Mouse (Mus musculus) brain, adult 2 months (tissue): Measurements from ENCODE around the gene Supv3l1.
"Not testable (repeated sequence)": the region's sequence is repeated elsewhere in the genome, so short reads cannot be mapped to it uniquely, and the experiment has no call there.

ENCODE experiments used
- DNase-seq: peaks from one replicate; pipeline ENCODE4 v3.0.0; 2011; ENCODE audit warnings: low read depth, low spot score

Gene Supv3l1

GRCm38 (mm10) chr10:62449364-62450279 lies at the start of gene Supv3l1, which contains the start of gene 4930507D05Rik:
Supv3l1 (minus strand) TSS chr10:62449738.
4930507D05Rik (plus strand) TSS chr10:62449489.
- peak; percentile 97 for DNase-seq

- not testable (repeated sequence) for DNase-seq
Measured at GRCm38 (mm10) chr10:62491681-62492080, 42.1 kb upstream of the Supv3l1 start.

GRCm38 (mm10) chr10:62488266-62488665 lies 38.7 kb upstream of the Supv3l1 start:
- peak; percentile 85 for DNase-seq

- peak; percentile 99 for DNase-seq
Measured at GRCm38 (mm10) chr10:62486618-62487415, 37.3 kb upstream of the Supv3l1 start, which contains the start of gene Vps26a. Vps26a (minus strand) TSS chr10:62486805.

GRCm38 (mm10) chr10:62485878-62486582 lies 36.5 kb upstream of the Supv3l1 start:
- DNase-seq: peak; percentile 21

GRCm38 (mm10) chr10:62481108-62481852 lies 31.7 kb upstream of the Supv3l1 start:
- no peak for DNase-seq

- DNase-seq: no peak
Measured at GRCm38 (mm10) chr10:62476980-62477379, 27.4 kb upstream of the Supv3l1 start.

- no peak for DNase-seq
Measured at GRCm38 (mm10) chr10:62474944-62475343, 25.4 kb upstream of the Supv3l1 start.

- DNase-seq: no peak
Measured at GRCm38 (mm10) chr10:62471105-62471504, 21.6 kb upstream of the Supv3l1 start.

- DNase-seq: peak; percentile 12
Measured at GRCm38 (mm10) chr10:62469736-62470135, 20.2 kb upstream of the Supv3l1 start.

GRCm38 (mm10) chr10:62461321-62461720 lies 11.8 kb upstream of the Supv3l1 start:
- DNase-seq: no peak

- not testable (repeated sequence) for DNase-seq
Measured at GRCm38 (mm10) chr10:62452001-62452400, 2.5 kb upstream of the Supv3l1 start.

- DNase-seq: no peak
Measured at GRCm38 (mm10) chr10:62450280-62450640, 722 bp upstream of the Supv3l1 start.

- DNase-seq: no peak
Measured at GRCm38 (mm10) chr10:62430427-62430826, 19.1 kb downstream of the Supv3l1 start.

GRCm38 (mm10) chr10:62425081-62425871 lies 24.3 kb downstream of the Supv3l1 start:
- DNase-seq: no peak

GRCm38 (mm10) chr10:62422255-62422654 lies 27.3 kb downstream of the Supv3l1 start, which contains the start of gene Hkdc1:
Hkdc1 (minus strand) TSS chr10:62422491.
- peak; percentile 13 for DNase-seq

- no peak for DNase-seq
Measured at GRCm38 (mm10) chr10:62421127-62421526, 28.4 kb downstream of the Supv3l1 start.

GRCm38 (mm10) chr10:62420399-62420798 lies 29.1 kb downstream of the Supv3l1 start:
- DNase-seq: no peak

- no peak for DNase-seq
Measured at GRCm38 (mm10) chr10:62419422-62419821, 30.1 kb downstream of the Supv3l1 start.

- DNase-seq: peak; percentile 21
Measured at GRCm38 (mm10) chr10:62418831-62419356, 30.6 kb downstream of the Supv3l1 start.
